Mouse (Mus musculus): ENCODE measurements around the gene Stx6.

DNA sequence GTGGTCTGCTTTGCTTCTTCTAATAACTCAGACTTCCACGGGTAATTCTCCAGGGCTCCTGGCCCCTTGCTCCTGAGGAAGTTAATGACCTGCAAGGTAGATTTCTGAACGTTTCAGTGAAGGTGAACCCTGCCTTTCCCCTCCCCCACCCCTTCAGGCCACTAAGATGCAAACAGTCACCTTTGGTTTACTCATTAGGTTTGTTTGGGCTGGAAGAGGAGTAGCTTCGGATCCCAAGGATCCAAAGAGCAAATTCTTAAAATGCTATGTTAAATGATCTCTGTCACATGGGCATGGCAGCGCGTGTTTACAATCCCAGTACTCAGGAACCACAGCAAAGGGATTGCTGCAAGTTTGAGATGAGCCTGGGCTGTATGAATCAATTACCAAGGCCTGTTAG lies 88.9 kb downstream of the Stx6 start:
- TF ChIP-seq CTCF (IDR thresholded peaks at IDR 0.05; ENCODE audit: insufficient read depth, low read depth, low read length) (no peak), POLR2A (IDR thresholded peaks at IDR 0.05; ENCODE audit: insufficient read depth, low read depth, low read length) (no peak)
